Mouse (Mus musculus) mouse embryonic stem cell (cell line): Measurements from ENCODE around the gene Ptprm.

Experiments
- in situ Hi-C, 2 experiments: fragments of 300-500 bp; cut with MboI; formaldehyde crosslinking; loops; 1 replicate in 1 of 2; 3 replicates in 1 of 2; pipeline ENCODE4 v1.14.3; 2019 to 2020; ENCODE audit warnings: low sequenced_read_pairs in 2 of 2, low pct_unique_long_range_greater_than_20kb in 1 of 2, mixed read lengths in 1 of 2; ENCODE audit not compliant: unreplicated experiment in 1 of 2

Ptprm gene

DNA sequence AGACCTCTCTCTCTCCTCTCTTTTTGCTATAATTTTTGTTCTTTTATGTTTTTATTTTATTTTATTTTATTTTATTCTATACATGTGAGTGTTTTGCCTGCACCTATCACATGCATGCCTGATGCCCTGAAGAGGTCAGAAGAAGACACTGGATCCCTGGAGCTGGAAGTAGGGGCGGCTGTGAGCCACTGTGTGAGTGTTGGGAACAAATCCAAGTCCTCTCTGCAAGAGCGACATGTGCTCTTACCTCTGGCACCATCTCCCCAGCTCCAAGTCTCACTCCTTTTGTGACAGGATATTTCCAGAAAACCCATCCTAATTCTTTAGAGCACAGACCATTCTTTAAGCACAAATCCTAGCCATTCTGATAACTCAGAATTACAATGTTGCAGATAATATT lies 372.6 kb downstream of the Ptprm start:
- in situ Hi-C loops: no loop called here

DNA sequence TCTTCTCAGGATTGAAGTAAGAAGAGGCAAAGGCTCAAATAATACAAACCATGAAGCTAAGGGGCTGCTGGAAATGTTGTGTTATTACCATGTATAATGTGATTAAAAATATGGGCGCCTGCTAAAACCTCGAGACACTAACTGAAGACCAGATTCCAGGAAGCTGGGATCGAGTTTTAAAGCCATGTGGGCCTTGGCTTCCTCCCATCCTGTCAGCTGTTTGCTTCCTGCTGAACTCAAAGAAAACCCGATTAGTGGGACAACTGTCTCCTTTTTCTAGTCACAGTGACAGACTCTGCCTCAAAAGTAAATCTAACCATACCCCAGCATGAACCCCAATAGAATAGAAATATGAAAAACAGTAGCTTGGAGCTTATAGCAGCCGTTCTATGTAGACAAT lies 374.3 kb downstream of the Ptprm start:
- in situ Hi-C loops: no loop called here

DNA sequence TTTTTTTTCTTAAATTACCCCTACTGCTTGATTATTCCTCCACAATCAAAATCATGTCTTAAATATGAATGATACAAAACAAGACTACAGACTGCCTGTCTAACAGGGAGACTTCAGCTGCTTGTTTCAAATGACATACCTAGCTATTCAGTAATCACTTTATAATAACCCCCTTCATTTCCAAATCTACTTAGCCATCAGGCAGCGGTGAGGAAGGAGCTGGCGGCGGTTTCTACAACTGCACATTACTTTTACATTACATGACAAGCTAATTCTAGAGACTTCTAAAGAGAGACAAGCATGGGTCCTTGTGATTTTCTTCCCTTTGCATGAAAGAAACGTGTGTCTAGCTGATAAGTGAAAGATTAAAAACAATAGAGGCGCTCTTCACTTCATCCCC lies 377.8 kb downstream of the Ptprm start:
- in situ Hi-C loops: no loop called here

GRCm38 (mm10) chr17:66972976-66973375 lies 381.3 kb downstream of the Ptprm start:
- in situ Hi-C loops: no loop called here

GRCm38 (mm10) chr17:66960986-66961385 lies 393.3 kb downstream of the Ptprm start:
- in situ Hi-C loops: no loop called here

- in situ Hi-C loops: no loop called here
Measured at GRCm38 (mm10) chr17:66960557-66960956, 393.7 kb downstream of the Ptprm start.

DNA sequence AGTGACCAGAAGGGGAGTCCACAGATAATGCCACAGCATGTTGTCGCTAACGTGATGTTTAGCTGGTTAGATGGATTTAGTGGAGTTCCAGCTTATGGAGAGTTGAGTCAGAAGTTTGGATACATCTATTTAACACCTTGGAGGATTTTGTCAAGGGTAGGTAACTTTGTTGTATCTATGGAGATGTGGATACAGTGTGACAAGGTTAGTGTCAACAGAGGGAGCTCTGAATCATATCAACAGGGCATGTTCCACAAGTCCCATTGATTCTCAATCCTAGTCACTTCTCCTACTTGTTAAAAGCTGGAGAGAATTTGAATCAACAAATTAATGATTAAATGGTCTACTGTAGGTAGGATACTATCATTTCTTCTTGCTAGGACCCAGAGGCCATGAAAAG lies 394.4 kb downstream of the Ptprm start:
- in situ Hi-C loops: no loop called here

DNA sequence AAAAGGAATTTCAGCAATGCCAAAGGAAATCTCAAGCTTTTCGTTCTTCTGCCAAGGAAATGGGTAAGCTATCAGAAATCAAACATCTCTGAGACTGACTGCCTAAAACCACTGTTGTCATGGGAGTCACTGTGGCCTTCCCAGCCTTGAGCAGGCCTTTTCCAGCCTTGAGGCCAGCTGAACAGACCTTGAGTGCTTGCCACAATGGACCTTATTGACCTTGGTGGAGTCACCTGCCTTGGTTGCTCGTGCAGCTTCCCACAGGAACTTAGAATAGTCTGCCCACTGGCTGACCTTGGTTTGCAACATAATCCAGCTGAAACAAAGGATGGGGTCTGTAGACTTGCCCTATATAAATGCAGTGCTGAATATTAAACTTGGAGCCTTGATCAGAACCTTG lies 395.5 kb downstream of the Ptprm start:
- in situ Hi-C loops: no loop called here

- in situ Hi-C loops: no loop called here
Measured at GRCm38 (mm10) chr17:66944498-66944897, 409.8 kb downstream of the Ptprm start.

DNA sequence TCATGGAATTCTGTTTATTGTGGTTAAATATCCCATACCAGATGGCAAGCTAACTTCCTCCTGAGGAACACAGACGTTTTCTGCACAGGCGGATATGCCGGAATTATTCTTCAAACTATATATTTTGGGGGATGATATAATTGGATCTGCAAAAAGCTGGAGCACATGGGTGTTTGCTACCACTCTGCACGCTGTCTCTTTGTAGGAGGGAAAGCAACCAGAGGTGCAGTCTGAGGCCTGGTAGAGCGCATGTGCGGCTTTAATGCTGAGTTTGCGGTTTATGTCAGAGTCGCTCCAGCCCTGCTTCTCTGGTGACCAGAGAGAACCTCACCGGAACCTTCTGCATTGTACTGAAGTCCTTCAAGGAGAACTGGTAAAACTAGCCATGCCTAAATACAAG lies 410.7 kb downstream of the Ptprm start:
- in situ Hi-C loops: no loop called here

DNA sequence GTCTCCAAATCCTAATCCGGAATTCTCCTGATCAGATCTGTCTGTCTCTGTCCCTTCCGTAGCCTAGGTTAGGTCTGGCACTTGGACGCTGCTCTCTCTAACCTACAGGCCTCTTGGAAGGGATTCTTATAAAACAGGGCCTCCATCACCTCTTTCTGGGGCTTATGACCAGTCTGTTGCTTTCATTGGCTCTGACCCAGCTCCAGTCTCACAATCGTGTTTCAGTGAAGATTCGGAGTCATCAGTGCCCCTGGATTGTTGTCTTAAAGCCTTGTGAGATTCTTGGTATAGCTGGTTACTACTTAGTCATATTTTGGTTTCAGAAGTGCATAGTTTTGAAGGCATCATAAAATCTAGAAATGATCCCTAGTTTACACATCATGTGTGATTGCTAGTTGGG lies 428.6 kb downstream of the Ptprm start:
- in situ Hi-C loops: no loop called here

DNA sequence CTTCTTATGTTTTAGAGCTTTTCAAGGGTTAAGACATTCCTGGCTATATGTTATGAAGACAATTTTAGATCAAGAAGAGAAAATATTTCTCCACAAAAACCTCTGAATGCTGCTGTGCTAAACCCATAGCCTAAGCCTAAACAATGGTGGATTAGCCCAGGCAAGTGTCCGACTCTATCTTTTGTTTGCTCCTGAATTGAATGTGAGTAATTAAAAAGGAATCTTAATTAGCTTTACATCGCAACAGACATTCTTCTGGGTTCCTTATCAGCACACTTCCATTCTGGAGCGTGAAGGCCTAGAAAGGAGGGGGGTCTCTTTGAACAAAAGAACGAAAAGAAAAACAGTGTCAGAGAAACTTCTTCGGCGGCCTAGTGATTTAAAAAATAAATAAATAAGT lies 439.6 kb downstream of the Ptprm start:
- in situ Hi-C loops: no loop called here

- in situ Hi-C loops: no loop called here
Measured at GRCm38 (mm10) chr17:66912533-66912932, 441.7 kb downstream of the Ptprm start.

DNA sequence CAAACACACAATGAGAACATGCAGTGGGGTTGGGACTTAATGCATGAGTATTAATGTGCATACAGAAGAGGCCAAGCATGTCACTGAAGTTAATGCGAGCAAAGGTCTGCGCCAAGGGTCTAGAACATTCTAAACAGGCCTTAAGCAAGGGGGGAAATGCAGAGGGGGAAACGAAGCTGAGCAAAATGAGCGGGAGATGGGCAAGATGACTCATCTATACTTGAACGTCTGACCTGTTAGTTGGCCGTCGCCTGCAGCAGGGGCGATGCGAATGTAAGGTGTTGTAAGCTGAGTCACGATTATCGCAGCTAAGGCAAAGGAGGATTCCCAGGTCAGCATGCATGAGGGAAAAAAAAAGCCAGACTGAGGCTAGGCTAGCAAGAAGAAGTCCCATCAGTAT lies 442.1 kb downstream of the Ptprm start:
- in situ Hi-C loops: no loop called here

DNA sequence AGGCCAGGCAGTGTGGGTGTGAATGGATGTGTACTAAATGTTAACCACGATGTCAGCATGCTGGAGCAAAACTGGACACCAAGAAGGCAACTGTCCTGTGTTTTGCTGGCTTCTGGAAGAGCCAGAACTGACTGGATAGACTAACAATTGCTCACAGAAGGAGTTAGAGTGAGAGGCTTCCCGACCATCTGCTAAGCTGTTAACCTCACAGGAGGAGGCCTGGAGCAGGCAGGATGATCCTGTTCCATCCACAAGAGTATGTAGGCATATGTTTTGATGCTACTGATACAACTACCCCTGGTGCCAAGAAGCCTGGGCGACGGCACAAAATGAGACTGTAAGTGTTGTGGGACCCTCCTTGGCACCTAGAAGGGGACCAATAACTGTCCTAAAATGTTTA lies 444.4 kb downstream of the Ptprm start:
- in situ Hi-C loops: no loop called here

GRCm38 (mm10) chr17:66908921-66909320 lies 445.3 kb downstream of the Ptprm start:
- in situ Hi-C loops: no loop called here

- in situ Hi-C loops: no loop called here
Measured at GRCm38 (mm10) chr17:66894181-66894580, 460.1 kb downstream of the Ptprm start.

DNA sequence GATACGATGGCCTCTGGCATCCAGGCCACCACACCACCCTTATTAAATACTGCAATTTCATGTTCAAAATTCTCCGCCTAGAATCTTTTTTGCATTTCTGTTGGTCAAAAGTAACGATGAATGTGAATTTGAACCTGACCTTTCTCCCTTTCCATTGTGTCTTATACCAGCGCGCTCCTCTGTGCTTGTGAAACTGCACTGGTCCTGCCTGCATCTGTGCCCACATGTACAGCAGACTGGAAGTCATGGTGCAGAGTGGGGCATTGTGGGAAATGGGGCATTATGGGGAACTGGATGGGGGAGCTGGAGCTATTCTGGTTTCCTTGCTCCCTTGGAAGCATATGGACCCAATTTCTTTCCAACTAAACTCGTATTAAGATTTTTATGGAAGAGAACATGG lies 462.3 kb downstream of the Ptprm start:
- in situ Hi-C loops: no loop called here

DNA sequence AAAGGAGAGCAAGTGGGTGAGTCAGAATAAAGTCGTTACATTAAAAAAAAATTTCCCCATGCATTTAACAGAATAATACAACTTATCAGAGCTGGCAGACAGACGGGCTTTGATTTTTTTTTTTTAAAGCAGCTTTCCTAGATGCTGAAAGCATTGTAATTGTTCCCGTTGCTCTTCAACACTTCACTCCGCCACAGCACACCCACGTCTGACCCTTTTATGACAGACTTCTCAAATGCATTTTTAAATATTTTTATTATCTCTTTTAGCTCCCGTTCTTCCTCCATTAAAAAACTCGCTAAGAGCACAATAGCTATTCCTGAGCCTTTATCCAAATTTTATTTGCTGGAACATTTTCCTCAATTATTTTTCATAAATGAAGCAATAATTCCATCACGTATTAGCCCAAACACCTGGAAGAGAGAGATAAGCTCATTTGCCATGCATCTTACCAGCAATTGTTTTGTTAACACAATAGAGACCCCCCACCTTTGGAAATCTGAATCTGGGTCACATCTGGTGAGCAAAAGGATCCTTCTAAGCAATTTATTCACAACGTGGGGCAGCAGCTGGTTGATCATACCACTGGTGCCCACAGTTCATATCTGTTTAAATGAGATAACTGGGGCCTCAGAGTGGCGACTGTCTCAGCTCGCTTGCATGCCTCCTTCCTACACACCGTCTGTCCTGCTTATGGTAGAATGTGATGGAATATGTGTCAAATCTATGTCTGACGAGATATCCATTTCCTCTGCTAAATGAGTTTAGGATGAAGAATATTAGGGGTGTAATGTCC lies 463.0 kb downstream of the Ptprm start:
- in situ Hi-C loops: no loop called here

DNA sequence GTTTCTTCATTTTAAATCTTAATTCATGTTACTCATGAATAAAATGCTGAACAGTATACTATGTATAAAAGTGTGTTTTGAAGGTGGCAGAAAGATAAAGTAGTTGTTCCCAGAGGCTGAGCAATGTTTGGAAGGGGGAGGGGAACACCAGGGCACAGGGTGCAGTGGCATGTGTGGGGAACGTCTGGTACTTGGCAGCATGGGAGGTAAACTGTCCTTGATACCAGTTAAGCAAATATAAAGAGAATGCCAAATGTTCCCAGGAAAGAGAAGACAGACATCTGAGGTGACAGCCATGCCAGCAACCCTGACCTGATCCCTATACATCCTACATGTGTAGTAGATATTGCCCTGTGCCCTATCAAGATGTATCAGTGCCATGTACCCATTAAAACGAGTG lies 472.0 kb downstream of the Ptprm start:
- in situ Hi-C loops: no loop called here
